Mouse (Mus musculus) olfactory bulb, adult 2 months (tissue): ENCODE data around the gene Exosc8.

Experiments
- CTCF ChIP-seq: fragments of 200-500 bp; IDR thresholded peaks from 2 replicates; pipeline ENCODE4 v1.5.1; 2012; ENCODE audit warnings: low read depth, mild to moderate bottlenecking, low read length, moderate library complexity; ENCODE audit not compliant: insufficient read depth
- POLR2A ChIP-seq: fragments of 200-500 bp; IDR thresholded peaks from 2 replicates; pipeline ENCODE4 v1.6.1; 2012; ENCODE audit warnings: mild to moderate bottlenecking, low read depth, low read length, moderate library complexity; ENCODE audit not compliant: insufficient read depth

DNA sequence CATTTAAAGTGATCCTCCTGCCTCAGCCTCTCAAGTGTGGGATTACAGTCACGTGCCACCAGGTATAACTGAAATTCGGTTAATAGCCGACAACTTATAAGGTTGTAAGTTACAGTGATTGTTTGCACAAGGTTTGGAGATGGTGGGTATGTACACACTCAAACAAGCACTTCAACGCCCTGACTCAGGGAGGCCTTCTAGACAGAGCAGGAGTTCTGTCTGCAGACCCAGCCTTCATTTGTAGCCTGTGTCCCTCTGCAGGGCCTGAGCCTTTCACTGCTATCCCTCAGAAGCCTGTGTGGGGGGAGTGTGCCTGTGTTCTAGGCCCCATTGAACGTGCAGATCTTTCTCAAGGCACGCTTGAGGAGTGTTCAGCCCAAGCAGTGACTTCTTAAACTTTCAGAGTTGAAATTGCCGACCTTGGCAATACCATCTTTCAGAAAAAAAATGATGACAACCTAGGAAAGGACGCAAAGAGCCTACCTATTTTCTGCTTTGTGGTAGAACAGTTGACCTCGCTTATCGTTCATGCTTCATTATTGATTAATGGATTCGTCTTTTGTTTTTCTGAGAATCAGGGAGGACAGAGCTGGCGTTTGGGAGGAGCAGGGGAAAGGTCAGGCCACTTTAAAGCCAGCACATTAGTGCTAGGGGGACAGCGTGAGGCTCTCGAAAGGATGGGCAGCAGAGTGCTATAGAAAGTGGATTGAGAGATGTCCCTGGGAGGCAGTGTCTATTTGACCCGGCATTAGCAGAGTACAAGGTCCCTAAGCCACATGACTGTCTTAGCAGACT, 25.3 kb upstream of the Exosc8 start:
- no peak for TF ChIP-seq CTCF
- no peak for TF ChIP-seq POLR2A
